In genomic region chr19:54685147-54685546, GRCm38 (mm10) we compare ENCODE assay signal across 31 mouse cellular contexts.
DNase-seq lines count a peak whose midpoint lies in the region; ATAC-seq and TF ChIP-seq lines count a peak whose summit lies in the region.
"Had no signal": no experiment of that assay in that cellular context is flagged by ENCODE, and none has a peak within 500 bp of the region (broad histone marks: within the 10 kb centered on the region; RNA-seq: fewer than 3 reads in every experiment).

No protein-coding gene starts in this region.

- no peaks in the 10 kb centered on the region for H3K36me3 ChIP-seq in lung, embryonic 14.5 days (ENCODE audit: insufficient read depth)
- H3K36me3 ChIP-seq in forebrain, embryonic 13.5 days (ENCODE audit: poor library complexity, severe bottlenecking) = no peaks in the 10 kb centered on the region
- H3K36me3 ChIP-seq: embryonic facial prominence, embryonic 10.5 days; embryonic facial prominence, embryonic 13.5 days; forebrain, embryonic 12.5 days; G1E; heart, embryonic 12.5 days; heart, embryonic 15.5 days; hindbrain, embryonic 10.5 days had no signal

- H3K4me2 ChIP-seq in lung, embryonic 14.5 days = no peak overlapping the region
- H3K4me2 ChIP-seq in forebrain, embryonic 13.5 days = no peak overlapping the region
- H3K4me2 ChIP-seq: embryonic facial prominence, embryonic 13.5 days; forebrain, embryonic 12.5 days; heart, embryonic 12.5 days; heart, embryonic 15.5 days; hindbrain, embryonic 14.5 days had no signal

- ATAC-seq in lung, embryonic 14.5 days (ENCODE audit: insufficient read depth) = no peak
- ATAC-seq in megakaryocyte progenitor cell, adult 5-6 weeks (replicated peaks; ENCODE audit: poor library complexity) = peak; percentile 81
- ATAC-seq in forebrain, embryonic 13.5 days = no peak
- ATAC-seq: activated CD4-positive, CD25-positive, alpha-beta regulatory T cell, adult 4 months; forebrain, embryonic 16.5 days; hindbrain, postnatal 0 days; inflammation-experienced regulatory T-cells, adult 6 months had no signal

- H3K9me3 ChIP-seq in lung, embryonic 14.5 days (ENCODE audit: low read depth, low read length) = no peaks in the 10 kb centered on the region
- no peaks in the 10 kb centered on the region for H3K9me3 ChIP-seq in forebrain, embryonic 13.5 days (replicated peaks)
- H3K9me3 ChIP-seq: embryonic facial prominence, embryonic 10.5 days; embryonic facial prominence, embryonic 13.5 days; forebrain, embryonic 12.5 days; G1E; heart, embryonic 12.5 days; heart, embryonic 15.5 days; hindbrain, embryonic 10.5 days had no signal

- peak; percentile 60 for DNase-seq in heart, adult 11 months
- DNase-seq in heart, adult 9 months (ENCODE audit: low spot score in 2 of 2) = no peak
- DNase-seq in lung, embryonic 14.5 days = peak; percentile 13
- no peak for DNase-seq in lung, adult 18-20 months
- DNase-seq in ovary, adult 18-20 months (ENCODE audit: low spot score) = no peak
- DNase-seq: adrenal gland, adult 8-10 months; adrenal gland, postnatal 25 days; B cell, adult 2 months; cerebellum, adult 11-12 months; cerebellum, adult 8-10 months; embryo, embryonic 11 days; gastrocnemius, postnatal 10 days; gastrocnemius, postnatal 36 days; heart, postnatal 10 days; heart, postnatal 36 days had no signal

- no peak overlapping the region for H3K4me3 ChIP-seq in lung, embryonic 14.5 days (ENCODE audit: low read depth, low read length)
- no peak overlapping the region for H3K4me3 ChIP-seq in forebrain, embryonic 13.5 days
- H3K4me3 ChIP-seq: embryonic facial prominence, embryonic 10.5 days; embryonic facial prominence, embryonic 13.5 days; erythroblast, embryonic 14.5 days; forebrain, embryonic 12.5 days; heart, embryonic 12.5 days; heart, embryonic 15.5 days; hindbrain, embryonic 10.5 days had no signal

- no peak overlapping the region for H3K27ac ChIP-seq in lung, embryonic 14.5 days (ENCODE audit: low read depth)
- H3K27ac ChIP-seq in forebrain, embryonic 13.5 days = no peak overlapping the region
- H3K27ac ChIP-seq: embryonic facial prominence, embryonic 10.5 days; embryonic facial prominence, embryonic 13.5 days; forebrain, embryonic 12.5 days; heart, embryonic 15.5 days; hindbrain, embryonic 10.5 days; hindbrain, embryonic 14.5 days; hindbrain, postnatal 0 days had no signal

- no peak for TF ChIP-seq CTCF in lung, embryonic 14.5 days (IDR thresholded peaks at IDR 0.05; ENCODE audit: low read depth)

- 69% methylated on average over 4 of the region's 4 CpGs for WGBS in lung, embryonic 14.5 days
- WGBS in forebrain, embryonic 13.5 days = 85% methylated on average over 4 of the region's 4 CpGs

- no peaks in the 10 kb centered on the region for H3K4me1 ChIP-seq in lung, embryonic 14.5 days (ENCODE audit: insufficient read depth)
- H3K4me1 ChIP-seq in forebrain, embryonic 13.5 days = no peaks in the 10 kb centered on the region
- H3K4me1 ChIP-seq: embryonic facial prominence, embryonic 10.5 days; embryonic facial prominence, embryonic 13.5 days; forebrain, embryonic 12.5 days; heart, embryonic 12.5 days; heart, embryonic 15.5 days; hindbrain, embryonic 10.5 days had no signal

- H3K9ac ChIP-seq in lung, embryonic 14.5 days = no peak overlapping the region
- no peak overlapping the region for H3K9ac ChIP-seq in forebrain, embryonic 13.5 days
- H3K9ac ChIP-seq: embryonic facial prominence, embryonic 13.5 days; forebrain, embryonic 12.5 days; heart, embryonic 12.5 days; heart, embryonic 15.5 days; hindbrain, embryonic 14.5 days had no signal

- H3K27me3 ChIP-seq in lung, embryonic 14.5 days (ENCODE audit: insufficient read depth, low read length) = no peaks in the 10 kb centered on the region
- no peaks in the 10 kb centered on the region for H3K27me3 ChIP-seq in forebrain, embryonic 13.5 days
- H3K27me3 ChIP-seq: CH12.LX; embryonic facial prominence, embryonic 13.5 days; forebrain, embryonic 12.5 days; heart, embryonic 12.5 days; heart, embryonic 15.5 days had no signal

Comparison
In these comparisons a context has a peak if more than half of its experiments do, and no peak if none do; other contexts are left out.
1. DNase-seq: peak in heart, adult 11 months (single experiment) and lung, embryonic 14.5 days (single experiment); none in heart, adult 9 months (0 of 2), lung, adult 18-20 months (0 of 2) and ovary, adult 18-20 months (single experiment).